Mouse (Mus musculus): ENCODE measurements around the gene Mast4.

Gene Mast4

DNA sequence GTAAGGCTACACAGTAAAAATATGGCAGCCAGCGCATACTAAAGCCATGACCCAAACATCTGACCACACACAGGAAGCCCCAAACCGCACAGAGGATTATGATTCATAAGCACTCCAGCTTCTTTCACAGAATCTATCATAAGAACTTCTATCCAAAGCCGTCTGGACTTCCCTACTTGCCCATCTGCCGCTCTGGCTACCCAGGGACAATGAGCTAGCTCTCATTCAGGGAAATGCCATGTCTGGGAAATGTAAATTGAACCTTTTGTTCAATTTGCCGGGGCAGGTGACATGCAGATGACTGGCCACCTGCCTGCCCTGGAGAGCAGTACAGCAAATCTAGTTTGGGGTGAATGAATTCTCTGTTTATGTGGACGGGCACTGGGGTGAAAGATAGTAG, 438.4 kb downstream of the Mast4 start:
- DNase-seq (ENCODE audit: low read depth, low spot score): no peak

GRCm38 (mm10) chr13:102894287-102895234, 439.7 kb downstream of the Mast4 start:
- DNase-seq (ENCODE audit: low read depth, low spot score): no peak

GRCm38 (mm10) chr13:102892783-102893182, 441.5 kb downstream of the Mast4 start:
- DNase-seq (ENCODE audit: low read depth, low spot score): no peak

DNA sequence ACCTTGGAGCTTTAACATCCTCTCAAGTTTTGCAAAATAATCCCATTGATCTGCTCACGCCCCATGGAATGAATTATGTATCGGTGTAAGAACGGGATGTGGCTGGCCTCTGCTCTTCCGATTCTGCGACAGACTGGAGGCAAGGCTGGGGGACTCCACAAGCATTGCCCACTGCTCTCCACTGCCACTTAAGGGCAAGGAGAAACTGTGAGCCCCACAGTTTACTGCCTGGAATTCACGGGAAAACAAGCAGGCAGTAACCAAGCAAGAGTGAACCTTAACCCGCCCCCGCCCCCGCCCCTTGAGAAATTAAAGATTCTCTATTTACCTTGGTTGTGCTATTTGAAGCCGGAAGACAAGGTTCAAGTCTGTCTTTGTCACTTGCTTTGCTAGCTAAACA, 444.3 kb downstream of the Mast4 start:
- DNase-seq (ENCODE audit: low read depth, low spot score): no peak

DNA sequence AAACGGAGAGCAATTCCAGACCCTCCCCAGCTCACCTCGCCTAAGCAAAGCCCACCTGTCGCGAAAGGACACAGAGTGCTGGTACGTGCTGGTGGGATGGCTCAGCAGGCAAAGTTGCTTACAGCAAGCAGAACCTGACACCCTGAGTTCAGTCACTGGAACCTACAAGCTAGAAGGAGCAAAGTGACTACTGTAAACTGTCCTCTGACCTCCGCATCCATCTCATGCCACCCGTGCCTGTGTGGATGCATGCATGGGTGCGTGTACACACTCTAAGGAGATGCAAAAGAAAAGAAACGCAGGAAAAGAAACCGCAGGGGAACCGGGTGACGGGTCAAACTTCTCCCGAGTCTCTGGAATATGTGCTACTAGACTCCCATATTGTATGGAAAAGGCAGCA, 444.8 kb downstream of the Mast4 start:
- DNase-seq (ENCODE audit: low read depth, low spot score): no peak

GRCm38 (mm10) chr13:102888895-102889490, 445.3 kb downstream of the Mast4 start:
- DNase-seq (ENCODE audit: low read depth, low spot score): no peak

DNA sequence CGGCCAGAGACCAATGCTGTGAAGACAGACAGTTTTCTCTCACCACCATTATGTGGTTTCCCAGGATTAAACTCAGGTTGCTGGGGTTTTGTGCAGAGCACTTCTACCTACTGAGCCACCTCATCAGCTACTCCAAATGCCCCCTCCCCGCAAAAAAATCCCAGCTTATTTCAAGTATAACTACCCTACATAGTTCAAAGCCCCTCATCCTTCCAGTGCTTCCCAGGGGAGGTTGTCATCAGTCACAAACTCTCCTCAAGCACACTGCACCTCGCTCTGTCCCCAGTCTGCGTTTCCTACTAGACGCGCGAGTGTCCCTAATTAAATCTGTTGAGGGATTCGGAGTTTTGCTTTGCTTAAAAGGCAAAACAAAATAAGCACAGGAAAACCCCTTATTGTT, 446.1 kb downstream of the Mast4 start:
- DNase-seq (ENCODE audit: low read depth, low spot score): no peak

DNA sequence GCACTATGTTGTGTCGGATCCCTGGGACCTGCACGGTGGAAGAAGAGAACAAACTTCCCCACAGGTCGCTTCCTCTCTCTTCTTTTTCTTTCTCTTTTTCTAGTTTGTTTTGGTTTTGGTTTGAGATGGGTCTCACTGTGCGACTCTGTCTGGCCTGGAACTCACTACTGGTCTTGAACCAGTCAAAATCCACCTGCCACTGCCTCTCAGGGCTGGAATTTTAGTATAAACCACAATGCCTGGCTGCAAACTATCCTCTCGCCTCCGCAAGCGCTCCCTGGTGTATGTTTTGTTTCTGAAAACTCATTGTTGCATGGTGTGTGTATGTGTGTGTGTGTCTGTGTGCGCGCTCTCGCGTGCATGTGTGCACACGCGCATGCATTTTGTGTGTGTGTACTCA, 446.8 kb downstream of the Mast4 start:
- no peak for DNase-seq (ENCODE audit: low read depth, low spot score)

GRCm38 (mm10) chr13:102886788-102887187, 447.5 kb downstream of the Mast4 start:
- DNase-seq (ENCODE audit: low read depth, low spot score): no peak

GRCm38 (mm10) chr13:102886147-102886546, 448.1 kb downstream of the Mast4 start:
- DNase-seq (ENCODE audit: low read depth, low spot score): no peak

DNA sequence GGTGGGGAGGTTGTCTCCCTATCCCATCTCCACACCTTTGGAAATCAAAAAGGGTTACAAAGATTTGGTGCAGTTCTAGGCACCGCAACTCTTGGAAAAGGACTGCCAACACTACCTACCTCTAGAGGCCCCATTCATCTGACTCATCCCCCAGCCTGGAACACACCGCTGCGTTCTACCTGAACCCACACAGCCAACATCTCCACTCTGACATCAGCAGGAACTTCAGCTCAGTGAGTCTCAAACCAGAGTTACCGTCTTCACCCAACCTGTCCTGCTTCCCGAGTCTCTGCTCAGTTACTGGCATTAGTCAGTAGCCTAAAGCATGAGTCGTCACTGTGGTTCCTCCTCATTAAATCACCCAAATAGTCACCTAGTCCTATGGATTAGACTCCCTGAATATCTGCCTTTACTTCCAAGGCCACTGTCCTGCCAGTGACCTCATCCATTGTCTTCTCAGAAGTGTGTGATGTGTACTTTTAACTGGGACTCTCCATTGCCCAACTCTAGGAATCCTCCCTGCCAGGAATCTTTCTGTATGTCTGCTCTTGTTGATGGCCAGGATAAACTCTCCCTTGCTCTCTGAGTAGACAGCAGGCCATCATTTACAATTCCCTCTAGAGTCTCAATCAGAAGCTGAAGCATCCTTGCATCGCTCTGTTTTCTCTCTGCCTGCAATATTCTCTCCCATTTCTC, 453.8 kb downstream of the Mast4 start:
- no peak for DNase-seq (ENCODE audit: low read depth, low spot score)

GRCm38 (mm10) chr13:102878631-102879030, 455.7 kb downstream of the Mast4 start:
- DNase-seq (ENCODE audit: low read depth, low spot score): no peak

- no peak for DNase-seq (ENCODE audit: low read depth, low spot score)
These were observed 456.5 kb downstream of the Mast4 start for GRCm38 (mm10) chr13:102877766-102878325.

- DNase-seq (ENCODE audit: low read depth, low spot score): no peak
These were observed 457.1 kb downstream of the Mast4 start for GRCm38 (mm10) chr13:102877154-102877553.

DNA sequence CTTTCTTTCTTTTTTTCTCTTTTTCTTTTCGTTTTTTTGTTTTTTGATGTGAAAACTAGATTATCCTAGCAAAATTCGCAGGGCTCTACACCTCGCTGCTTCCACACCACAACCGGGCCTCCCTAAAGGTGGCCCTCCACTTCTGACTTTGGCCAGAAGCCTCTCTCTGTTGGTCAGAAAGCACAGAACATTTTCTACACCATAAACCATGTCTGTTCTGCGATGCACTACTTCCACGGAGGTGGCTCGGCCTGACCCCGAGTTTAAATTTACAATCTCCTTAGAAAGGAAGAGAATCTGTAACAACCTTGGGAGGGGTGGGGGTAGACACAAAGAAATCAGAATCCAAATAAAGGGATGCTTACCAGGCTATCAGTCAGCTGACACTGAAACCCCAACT, 458.8 kb downstream of the Mast4 start:
- no peak for DNase-seq (ENCODE audit: low read depth, low spot score)

GRCm38 (mm10) chr13:102875144-102875476, 459.2 kb downstream of the Mast4 start:
- no peak for DNase-seq (ENCODE audit: low read depth, low spot score)

GRCm38 (mm10) chr13:102874465-102875143, 459.7 kb downstream of the Mast4 start:
- no peak for DNase-seq (ENCODE audit: low read depth, low spot score)

GRCm38 (mm10) chr13:102873412-102874016, 460.8 kb downstream of the Mast4 start:
- no peak for DNase-seq (ENCODE audit: low read depth, low spot score)

DNA sequence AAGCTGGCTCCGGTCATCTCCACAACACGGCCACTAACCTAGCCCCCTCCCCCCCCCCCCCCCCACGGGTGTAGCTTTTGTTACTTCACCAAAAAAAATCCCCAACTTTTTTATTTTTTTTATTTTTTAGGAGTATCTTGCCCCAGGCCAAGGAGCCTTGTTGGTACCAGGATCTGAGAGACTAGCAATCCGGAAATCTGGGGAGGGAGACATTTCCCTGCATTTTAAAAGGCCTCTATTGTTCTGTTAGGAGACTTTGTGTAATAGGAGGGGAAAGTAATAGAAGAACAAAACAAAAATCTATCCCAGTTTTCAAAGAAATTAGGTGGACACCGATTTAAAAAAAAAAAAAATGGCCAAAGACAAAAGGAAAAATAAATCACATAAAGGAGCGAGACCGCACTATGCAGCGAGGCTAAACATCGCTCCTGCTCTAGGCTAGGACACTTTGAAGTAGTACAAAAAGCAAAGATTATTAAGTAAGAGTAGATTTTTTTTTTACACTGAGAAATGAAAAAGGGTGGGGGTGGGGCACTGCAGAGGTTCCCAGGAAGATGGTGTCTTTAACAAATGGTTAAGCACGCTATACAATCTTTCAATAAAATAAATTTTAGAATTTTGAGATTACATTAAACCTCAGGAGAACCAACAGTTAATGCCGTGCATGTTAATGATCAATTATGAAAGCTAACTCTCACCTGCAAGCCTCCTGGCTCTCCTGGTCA, 462.8 kb downstream of the Mast4 start:
- DNase-seq (ENCODE audit: low read depth, low spot score): no peak

GRCm38 (mm10) chr13:102869541-102869940, 464.8 kb downstream of the Mast4 start:
- DNase-seq (ENCODE audit: low read depth, low spot score): no peak

- no peak for DNase-seq (ENCODE audit: low read depth, low spot score)
These were observed 467.5 kb downstream of the Mast4 start for GRCm38 (mm10) chr13:102866816-102867215.
